Mouse (Mus musculus) macrophage (primary cell): ENCODE data around the gene Tesc. TPM values are rescaled to one million over a fixed set of nuclear protein-coding genes. Genes with fewer than 3 reads are reported as not detected.

Source experiments
- H3K27ac ChIP-seq: fragments of 350-480 bp; formaldehyde crosslinking; 2 replicates; pipeline ENCODE4 v1.9.0; 2021
- H3K36me3 ChIP-seq: fragments of 350-480 bp; formaldehyde crosslinking; 2 replicates; pipeline ENCODE4 v1.9.0; 2021; ENCODE audit errors: inconsistent target
- H3K4me3 ChIP-seq: fragments of 350-480 bp; formaldehyde crosslinking; 2 replicates; pipeline ENCODE4 v1.9.0; 2021; ENCODE audit errors: inconsistent target
- H3K79me2 ChIP-seq: fragments of 350-480 bp; formaldehyde crosslinking; 2 replicates; pipeline ENCODE4 v1.9.0; 2021; ENCODE audit errors: inconsistent target
- WGBS: methylation state at CpG from one replicate; pipeline ENCODE4 v1.1.7; 2026; ENCODE audit warnings: inconsistent platforms; ENCODE audit not compliant: missing documents; 5-methylcytosine and 5-hydroxymethylcytosine counted together
- polyA plus RNA-seq: library from polyadenylated mRNA; stranded (reverse); fragments of 250-400 nt; gene quantifications from 3 replicates; pipeline ENCODE4 v1.2.4, GENCODE M21; 2018; ENCODE audit warnings: inconsistent platforms
- total RNA-seq, 78 experiments: library from RNA; depleted of rRNA; stranded (reverse); fragments of 250-400 nt; gene quantifications; 1 replicate in 9 of 78; 2 replicates in 24 of 78; 3 replicates in 43 of 78; 4 replicates in 2 of 78; pipeline ENCODE4 v1.2.4; 2018; ENCODE audit warnings: inconsistent platforms in 56 of 78

The Tesc gene
- not detected for total RNA-seq (2018; cell fraction: chromatin; rRNA removed)
- total RNA-seq (2018; cell fraction: cytosol; rRNA removed) = under 1 TPM in 5 of 26 experiments, not detected in 21; 0.10 to 0.24 (median 0.14) TPM
- not detected for total RNA-seq (2018; cell fraction: nucleus; rRNA removed)
- polyA plus RNA-seq = not detected in 3 replicates

DNA sequence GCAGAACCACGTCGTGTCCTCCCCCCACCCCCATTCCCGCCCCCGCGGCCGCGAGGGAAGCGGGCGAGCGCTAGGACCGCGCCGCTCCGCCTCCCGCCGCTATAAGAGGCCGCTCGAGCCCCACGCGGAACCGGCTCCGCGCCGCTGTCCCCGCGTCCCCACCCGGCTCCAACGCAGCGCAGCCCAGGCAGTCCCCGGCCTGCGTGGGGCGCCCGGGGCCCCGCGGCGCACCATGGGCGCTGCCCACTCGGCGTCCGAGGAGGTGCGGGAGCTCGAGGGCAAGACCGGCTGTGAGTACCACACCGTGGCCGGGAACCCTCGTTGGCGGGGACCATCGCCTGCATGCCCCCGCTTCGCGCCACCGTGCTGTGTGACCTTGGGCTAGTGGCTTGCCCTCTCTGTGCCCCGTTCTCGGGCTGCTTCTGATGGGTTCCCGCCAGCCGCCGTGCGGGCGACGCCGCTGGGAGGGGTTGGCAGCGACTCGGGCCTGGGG is at the start of gene Tesc:
Gene Tesc, plus strand, starts transcription at position 46 of the 493 bp plus-strand sequence.
- H3K4me3 ChIP-seq = no peak within 1 kb of the TSS
- no peaks in the 10 kb centered on the region for H3K79me2 ChIP-seq
- no peak within 1 kb of the TSS for H3K27ac ChIP-seq
- under 1% methylated on average over 47 of the region's 63 CpGs for WGBS
- H3K36me3 ChIP-seq = no peaks in the 10 kb centered on the region

DNA sequence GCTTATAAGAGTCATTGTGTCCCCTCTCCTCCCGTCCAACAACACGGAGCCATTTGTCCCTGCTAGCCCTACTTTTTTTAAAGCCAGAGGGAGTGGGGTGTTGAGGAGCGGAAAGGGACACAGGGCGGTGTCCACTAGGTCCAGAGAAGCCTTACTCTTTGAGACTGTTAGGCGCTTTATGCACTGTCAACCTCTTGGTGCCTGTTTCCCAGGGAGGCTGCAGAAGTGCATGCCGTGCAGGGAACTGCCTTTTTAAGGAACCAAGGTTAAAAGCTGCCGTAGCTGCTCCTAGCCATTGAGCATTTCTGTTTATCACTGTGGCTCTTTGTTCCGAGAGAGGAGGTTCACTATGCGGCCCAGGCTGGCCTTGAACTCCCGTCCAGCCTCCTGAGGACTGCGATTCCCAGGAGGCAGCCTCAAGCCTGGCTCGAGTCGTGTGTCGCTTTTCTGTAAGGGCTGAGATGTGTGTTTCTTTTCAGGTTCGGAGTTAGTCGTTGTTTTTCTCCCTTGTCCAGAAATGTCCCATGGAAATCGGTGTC is 49.3 kb upstream of the Tesc start:
- Histone ChIP-seq H3K36me3 (peaks cover 5% of the 10 kb centered on the region; the same call in 1 of the 2 replicates), H3K27ac (peak overlapping the region; percentile 15; the same call in 1 of the 2 replicates)
- 64% methylated on average over 17 of the region's 17 CpGs for WGBS

GRCm38 (mm10) chr5:117979082-117979481 is 48.5 kb upstream of the Tesc start:
- WGBS = 97% methylated on average over 5 of the region's 5 CpGs
- Histone ChIP-seq H3K36me3 (peaks cover 5% of the 10 kb centered on the region; the same call in 1 of the 2 replicates), H3K27ac (no peak overlapping the region), H3K4me3 (no peak overlapping the region), H3K79me2 (peaks cover 12% of the 10 kb centered on the region; the same call in 1 of the 2 replicates)

More for the DNA sequence above, 49.3 kb upstream of the Tesc start:
- peak overlapping the region; percentile 53; the same call in 1 of the 2 replicates for H3K4me3 ChIP-seq
- H3K79me2 ChIP-seq = peaks cover 12% of the 10 kb centered on the region; the same call in 1 of the 2 replicates

DNA sequence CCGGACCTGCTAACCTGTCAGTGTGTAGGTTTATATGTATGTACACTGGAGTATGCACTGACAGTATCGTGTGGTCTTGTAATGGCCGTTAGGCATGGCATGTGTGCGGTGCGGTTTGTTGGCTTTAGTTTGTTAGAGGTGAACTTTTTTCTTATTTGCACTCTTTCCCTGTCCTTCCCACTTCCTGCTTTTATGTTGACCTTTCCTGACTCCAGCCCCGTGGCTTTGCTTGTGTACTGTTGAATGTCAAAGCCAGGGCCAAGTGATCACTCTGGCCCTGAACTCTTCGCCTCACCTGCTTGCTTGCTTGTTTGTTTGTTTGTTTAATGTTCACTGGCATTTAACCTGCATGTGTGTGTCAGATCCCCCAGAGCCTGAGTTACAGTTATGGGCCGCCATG is 46.6 kb upstream of the Tesc start:
- WGBS = 98% methylated on average over 8 of the region's 8 CpGs
- no peak overlapping the region for H3K4me3 ChIP-seq
- H3K79me2 ChIP-seq = peaks cover 12% of the 10 kb centered on the region; the same call in 1 of the 2 replicates
- no peak overlapping the region for H3K27ac ChIP-seq
- H3K36me3 ChIP-seq = peaks cover 5% of the 10 kb centered on the region; the same call in 1 of the 2 replicates

GRCm38 (mm10) chr5:117981943-117982342 is 45.6 kb upstream of the Tesc start:
- Histone ChIP-seq H3K36me3 (peaks cover 5% of the 10 kb centered on the region; the same call in 1 of the 2 replicates), H3K79me2 (peaks cover 12% of the 10 kb centered on the region; the same call in 1 of the 2 replicates), H3K27ac (no peak overlapping the region), H3K4me3 (no peak overlapping the region)
- 93% methylated on average over 5 of the region's 5 CpGs for WGBS

- no peak overlapping the region for H3K27ac ChIP-seq
- 94% methylated on average over 4 of the region's 4 CpGs for WGBS
- H3K4me3 ChIP-seq = no peak overlapping the region
- peaks cover 29% of the 10 kb centered on the region for H3K36me3 ChIP-seq
- H3K79me2 ChIP-seq = no peaks in the 10 kb centered on the region; the same call in 1 of the 2 replicates
Observed at GRCm38 (mm10) chr5:117986327-117986726, 41.2 kb upstream of the Tesc start.

GRCm38 (mm10) chr5:117987891-117988290 is 39.7 kb upstream of the Tesc start:
- H3K4me3 ChIP-seq = no peak overlapping the region
- WGBS = 88% methylated on average over 3 of the region's 3 CpGs
- no peak overlapping the region for H3K27ac ChIP-seq
- no peaks in the 10 kb centered on the region for H3K79me2 ChIP-seq
- peaks cover 37% of the 10 kb centered on the region for H3K36me3 ChIP-seq

- Histone ChIP-seq H3K27ac (no peak overlapping the region), H3K36me3 (peaks cover 38% of the 10 kb centered on the region), H3K79me2 (no peaks in the 10 kb centered on the region), H3K4me3 (no peak overlapping the region)
- WGBS = 81% methylated on average over 9 of the region's 9 CpGs
Observed at GRCm38 (mm10) chr5:117988367-117988766, 39.2 kb upstream of the Tesc start.

GRCm38 (mm10) chr5:117989773-117990172 is 37.8 kb upstream of the Tesc start:
- peaks cover 49% of the 10 kb centered on the region for H3K36me3 ChIP-seq
- H3K79me2 ChIP-seq = no peaks in the 10 kb centered on the region
- H3K4me3 ChIP-seq = no peak overlapping the region
- no peak overlapping the region for H3K27ac ChIP-seq
- 92% methylated on average over 6 of the region's 6 CpGs for WGBS

- 98% methylated on average over 3 of the region's 3 CpGs for WGBS
- peaks cover 60% of the 10 kb centered on the region for H3K36me3 ChIP-seq
- H3K4me3 ChIP-seq = no peak overlapping the region
- H3K79me2 ChIP-seq = no peaks in the 10 kb centered on the region
- H3K27ac ChIP-seq = no peak overlapping the region
Observed at GRCm38 (mm10) chr5:117990957-117991356, 36.6 kb upstream of the Tesc start.

DNA sequence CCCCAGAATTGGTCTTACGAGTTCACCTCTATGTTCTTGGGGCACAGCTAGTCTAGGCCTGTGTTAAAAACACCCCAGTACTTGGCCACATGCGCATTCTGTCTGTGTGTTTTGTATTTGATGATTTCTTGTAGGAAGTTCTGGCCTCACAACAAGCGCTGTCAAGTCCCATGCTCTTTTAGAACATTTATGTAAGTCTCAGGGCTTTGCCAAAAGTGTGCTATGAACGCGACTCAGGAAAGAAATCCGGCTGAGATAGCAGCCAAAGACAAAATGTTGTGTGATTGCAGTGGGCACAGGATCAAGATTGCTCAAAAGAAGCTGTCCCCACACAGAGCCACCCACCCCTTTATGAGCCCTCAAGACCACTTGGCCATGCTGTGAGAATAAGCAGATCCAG is 34.0 kb upstream of the Tesc start:
- no peaks in the 10 kb centered on the region for H3K79me2 ChIP-seq
- 98% methylated on average over 6 of the region's 6 CpGs for WGBS
- no peak overlapping the region for H3K27ac ChIP-seq
- H3K36me3 ChIP-seq = peaks cover 70% of the 10 kb centered on the region
- H3K4me3 ChIP-seq = no peak overlapping the region

GRCm38 (mm10) chr5:117995372-117995901 is 32.1 kb upstream of the Tesc start:
- Histone ChIP-seq H3K36me3 (peaks cover 60% of the 10 kb centered on the region; the same call in 1 of the 2 replicates), H3K27ac (no peak overlapping the region), H3K4me3 (no peak overlapping the region), H3K79me2 (no peaks in the 10 kb centered on the region)
- 97% methylated on average over 8 of the region's 8 CpGs for WGBS

DNA sequence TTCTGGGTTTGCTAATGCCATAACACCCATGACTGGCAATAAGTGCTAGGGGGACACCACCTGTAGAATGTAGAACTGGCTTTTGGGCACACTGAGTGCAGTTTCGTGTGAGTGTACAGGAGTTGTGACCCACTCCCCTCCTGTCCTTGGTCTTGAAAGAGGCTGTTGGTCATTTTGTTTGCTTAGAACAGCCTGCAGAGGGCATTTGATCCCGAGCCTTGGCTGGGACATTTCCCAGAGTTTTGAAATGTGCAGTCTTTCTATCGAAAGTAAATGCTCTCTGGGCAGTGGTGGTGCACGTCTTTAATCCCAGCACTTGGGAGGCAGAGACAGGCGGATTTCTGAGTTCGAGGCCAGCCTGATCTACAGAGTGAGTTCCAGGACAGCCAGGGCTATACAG is 31.6 kb upstream of the Tesc start:
- H3K79me2 ChIP-seq = no peaks in the 10 kb centered on the region
- peaks cover 65% of the 10 kb centered on the region; the same call in 1 of the 2 replicates for H3K36me3 ChIP-seq
- H3K27ac ChIP-seq = no peak overlapping the region
- 100% methylated on average over 3 of the region's 6 CpGs for WGBS
- no peak overlapping the region for H3K4me3 ChIP-seq

DNA sequence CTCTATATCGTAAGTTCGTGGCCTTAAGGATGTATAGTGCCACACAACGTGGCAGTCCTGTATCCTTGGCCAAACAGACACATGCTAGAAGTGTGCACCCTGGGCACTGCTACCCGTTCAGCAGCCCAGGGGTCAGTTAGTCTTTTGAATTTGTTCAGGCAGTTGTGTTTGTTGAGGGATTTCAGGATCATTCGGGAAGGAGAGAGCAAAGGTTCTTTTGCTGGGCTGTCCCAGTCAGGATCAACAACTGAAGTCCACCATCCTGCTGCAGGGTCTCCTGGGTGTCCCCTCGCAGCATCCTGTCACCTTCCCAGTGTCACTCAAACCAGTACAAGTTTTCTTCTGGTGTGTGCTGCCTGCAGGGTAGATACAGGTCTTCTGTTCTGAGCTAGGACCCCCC is 31.0 kb upstream of the Tesc start:
- Histone ChIP-seq H3K79me2 (no peaks in the 10 kb centered on the region), H3K27ac (no peak overlapping the region), H3K36me3 (peaks cover 68% of the 10 kb centered on the region; the same call in 1 of the 2 replicates), H3K4me3 (no peak overlapping the region)
- 95% methylated on average over 6 of the region's 6 CpGs for WGBS

GRCm38 (mm10) chr5:117997434-117997970 is 30.0 kb upstream of the Tesc start:
- H3K27ac ChIP-seq = no peak overlapping the region
- peaks cover 64% of the 10 kb centered on the region; the same call in 1 of the 2 replicates for H3K36me3 ChIP-seq
- WGBS = 95% methylated on average over 10 of the region's 10 CpGs
- no peak overlapping the region for H3K4me3 ChIP-seq
- H3K79me2 ChIP-seq = no peaks in the 10 kb centered on the region
